Mouse (Mus musculus) left cerebral cortex, adult 11 months (tissue): Measurements from ENCODE around the gene Thyn1.

Experiments used
- DNase-seq: peaks from one replicate; pipeline ENCODE4 v3.0.0; 2022; ENCODE audit warnings: low spot score

The Thyn1 gene

DNA sequence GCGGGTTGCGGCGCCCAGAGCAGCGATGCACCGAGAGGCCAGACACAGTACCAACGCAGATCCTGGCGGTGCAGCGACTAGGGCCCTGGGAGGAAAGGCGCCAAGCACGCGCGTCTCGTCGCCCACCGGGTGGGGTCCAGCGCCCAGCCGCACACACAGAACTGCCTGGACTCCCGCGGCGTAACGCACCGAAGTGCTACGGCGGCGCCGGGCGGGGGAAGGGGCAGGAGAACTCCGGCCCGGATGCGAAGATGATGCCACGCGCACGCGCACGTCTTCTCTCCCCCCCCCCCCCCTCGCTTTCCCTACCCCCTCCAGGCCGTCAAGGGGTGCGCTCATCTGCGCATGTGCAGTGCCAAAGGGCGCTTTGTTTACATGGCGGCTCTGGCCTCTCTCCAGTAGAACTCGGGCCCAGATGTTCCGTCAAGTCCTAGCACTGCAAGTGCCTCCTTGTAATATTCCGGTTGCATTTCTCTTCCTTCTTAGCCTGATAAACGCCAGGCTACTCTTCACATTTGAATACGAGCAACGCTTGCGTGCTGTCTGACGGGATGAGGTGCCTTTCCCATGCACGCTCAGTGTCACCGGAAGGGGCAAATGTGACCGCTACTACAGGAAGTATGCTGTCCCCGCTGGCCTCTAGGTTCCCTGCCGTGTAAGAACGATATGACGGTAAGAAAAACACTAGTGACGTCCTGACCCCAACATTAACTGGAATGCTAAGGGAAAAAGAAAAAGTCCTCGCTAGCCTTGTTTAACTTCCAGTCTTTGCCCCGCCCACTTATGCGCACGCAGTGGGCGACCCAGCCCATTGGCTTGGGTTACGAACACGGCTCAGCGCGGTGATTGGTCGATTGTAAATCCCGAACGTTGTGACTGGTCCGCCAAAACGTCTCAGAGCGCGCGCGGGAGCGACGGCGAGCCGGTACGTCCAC is 30.6 kb downstream of the Thyn1 start, which contains the start of the genes Vps26b and Ncapd3:
Gene Vps26b (minus strand): TSS at position 238 of the 935 bp plus-strand sequence.
Gene Ncapd3 (plus strand): TSS at position 348 of the 935 bp plus-strand sequence.
- peak; percentile 95 for DNase-seq

GRCm38 (mm10) chr9:27030763-27031100 is 31.2 kb downstream of the Thyn1 start:
- no peak for DNase-seq

- DNase-seq: no peak
Measured at GRCm38 (mm10) chr9:27043892-27044291, 44.4 kb downstream of the Thyn1 start.

GRCm38 (mm10) chr9:27049492-27049891 is 50.0 kb downstream of the Thyn1 start:
- no peak for DNase-seq
